11 mouse cellular contexts compared by ENCODE assay signal in the genomic region with DNA sequence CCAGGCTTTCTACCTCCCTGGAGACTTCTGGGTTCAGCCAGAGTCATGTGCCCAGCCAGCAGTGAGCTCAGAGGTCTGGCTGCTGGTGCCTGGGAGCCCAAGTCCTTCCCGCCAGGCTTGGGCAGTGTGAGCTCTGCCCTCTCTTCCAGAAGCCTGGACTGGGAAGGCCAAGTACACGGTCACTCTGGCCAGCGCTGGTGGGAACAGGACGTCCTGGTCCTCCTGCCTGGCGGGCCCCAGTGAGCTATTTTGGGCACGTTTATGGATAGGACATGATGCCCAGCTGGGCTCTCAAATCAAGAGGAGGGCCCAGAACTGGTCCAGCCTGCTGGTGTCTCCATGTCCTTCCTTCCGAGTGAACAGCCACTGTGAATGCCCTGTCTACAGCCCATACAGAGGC.
DNase-seq lines count a peak whose midpoint lies in the region; ATAC-seq lines count a peak whose summit lies in the region.
"Had no signal": no experiment of that assay in that cellular context is flagged by ENCODE, and none has a peak within 500 bp of the region (broad histone marks: within the 10 kb centered on the region; RNA-seq: fewer than 3 reads in every experiment).

No protein-coding gene starts in this region.

- no peak overlapping the region for H3K27ac ChIP-seq in stomach, embryonic 16.5 days (ENCODE audit: low read length)
- H3K27ac ChIP-seq: hindbrain, embryonic 13.5 days had no signal

- H3K9me3 ChIP-seq in stomach, embryonic 16.5 days (replicated peaks; ENCODE audit: control insufficient read depth, low read length): no peaks in the 10 kb centered on the region
- H3K9me3 ChIP-seq: G1E; hindbrain, embryonic 13.5 days; megakaryocyte, embryonic 14.5 days had no signal

- H3K9ac ChIP-seq in stomach, embryonic 16.5 days (ENCODE audit: low read length): no peak overlapping the region
- H3K9ac ChIP-seq: hindbrain, embryonic 13.5 days had no signal

- H3K4me3 ChIP-seq in stomach, embryonic 16.5 days (replicated peaks; ENCODE audit: low read length): no peak overlapping the region
- H3K4me3 ChIP-seq: hindbrain, embryonic 13.5 days; megakaryocyte, embryonic 14.5 days had no signal

- H3K4me2 ChIP-seq in stomach, embryonic 16.5 days (ENCODE audit: low read depth, low read length): no peak overlapping the region
- H3K4me2 ChIP-seq: hindbrain, embryonic 13.5 days had no signal

- H3K36me3 ChIP-seq in stomach, embryonic 16.5 days (ENCODE audit: control insufficient read depth, insufficient read depth, low read length): no peaks in the 10 kb centered on the region
- H3K36me3 ChIP-seq: G1E; hindbrain, embryonic 13.5 days had no signal

- WGBS in stomach, embryonic 16.5 days: 71% methylated on average over 7 of the region's 7 CpGs

- H3K4me1 ChIP-seq in stomach, embryonic 16.5 days (ENCODE audit: control insufficient read depth, insufficient read depth, low read length): peaks cover 23% of the 10 kb centered on the region

- peak; percentile 14; the same call in 1 of the 2 replicates for ATAC-seq in stomach, embryonic 16.5 days (ENCODE audit: insufficient read depth, low FRiP score)

- peak; percentile 85 to 90 for DNase-seq in adrenal gland, adult (ENCODE audit: inconsistent age in 2 of 2, low spot score in 1 of 2)
- DNase-seq in adrenal gland, postnatal 4 days (ENCODE audit: low spot score in 2 of 2): no peak
- DNase-seq in testis, postnatal 14 days (ENCODE audit: low spot score): peak; percentile 74
- DNase-seq in testis, postnatal 10 days (ENCODE audit: low spot score): no peak
- DNase-seq in kidney, adult 8-10 months: peak; percentile 71 to 80
- no peak for DNase-seq in frontal cortex, adult 2 months (ENCODE audit: extremely low spot score in 1 of 2, low spot score in 1 of 2)
- no peak for DNase-seq in thymus, postnatal 0 days (ENCODE audit: low spot score)

- no peaks in the 10 kb centered on the region for H3K27me3 ChIP-seq in stomach, embryonic 16.5 days (ENCODE audit: control insufficient read depth, insufficient read depth, low read length)

Comparison
In these comparisons a context has a peak if more than half of its experiments do, and no peak if none do; other contexts are left out.
1. DNase-seq: peak in adrenal gland, adult (2 of 2), testis, postnatal 14 days (single experiment) and kidney, adult 8-10 months (2 of 2); none in adrenal gland, postnatal 4 days (0 of 2), testis, postnatal 10 days (single experiment), frontal cortex, adult 2 months (0 of 2) and thymus, postnatal 0 days (single experiment).